Mouse (Mus musculus): ENCODE data around the gene Grhpr.

GRCm38 (mm10) chr4:45034693-45035628, 53.8 kb downstream of the Grhpr start:
- TF ChIP-seq CTCF (conservative IDR thresholded peaks at IDR 0.05 in 1 of 2, IDR thresholded peaks at IDR 0.05 in 1 of 2; ENCODE audit: low read depth in 2 of 2, low read length in 2 of 2) (no peak), ELF1 (IDR thresholded peaks at IDR 0.05; ENCODE audit: low read depth, low read length) (no peak), USF1 (IDR thresholded peaks at IDR 0.05; ENCODE audit: low read depth, low read length) (no peak), RCOR1 (conservative IDR thresholded peaks at IDR 0.05; ENCODE audit: low read depth, low read length) (no peak), CHD1 (IDR thresholded peaks at IDR 0.05; ENCODE audit: low read depth, low read length) (no peak), E2F4 (IDR thresholded peaks at IDR 0.05; ENCODE audit: insufficient replicate concordance, low read depth, low read length) (no peak), MYC (IDR thresholded peaks at IDR 0.05; ENCODE audit: low read depth, low read length) (no peak), BHLHE40 (IDR thresholded peaks at IDR 0.05; ENCODE audit: low read depth, low read length) (no peak), MAX (IDR thresholded peaks at IDR 0.05; ENCODE audit: low read length) (no peak), SIN3A (IDR thresholded peaks at IDR 0.05; ENCODE audit: low read length) (no peak), POLR2AphosphoS2 (IDR thresholded peaks at IDR 0.05; ENCODE audit: low read depth, low read length) (no peak)
